Mouse (Mus musculus) naive thymus-derived CD4-positive, alpha-beta T cell, adult 2 months (primary cell): ENCODE results near the gene Lrp8.

Experiments used
- DNase-seq: peaks from one replicate; pipeline ENCODE4 v3.0.0-alpha.2; 2011; ENCODE audit warnings: low read depth

The Lrp8 gene

DNA sequence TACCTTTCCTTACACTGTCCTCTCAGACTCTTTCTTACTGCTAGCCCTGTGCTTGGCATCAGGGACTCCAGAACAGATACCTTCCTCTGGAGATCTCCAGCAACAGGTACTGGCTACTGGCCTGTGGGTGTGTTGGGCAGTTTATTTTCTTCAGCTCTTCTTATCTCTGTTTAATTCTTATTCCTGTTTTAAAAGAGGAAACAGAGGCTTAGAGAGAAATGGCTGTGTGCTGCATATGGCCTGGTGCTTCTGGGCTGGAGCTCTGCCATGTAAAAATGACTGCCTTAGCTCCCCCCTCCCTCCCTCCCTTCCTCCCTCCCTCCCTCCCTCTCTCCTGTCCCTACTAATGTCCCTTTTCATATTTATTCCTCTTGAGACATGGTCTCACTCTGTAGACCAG, 6.6 kb downstream of the Lrp8 start:
- DNase-seq: no peak

DNA sequence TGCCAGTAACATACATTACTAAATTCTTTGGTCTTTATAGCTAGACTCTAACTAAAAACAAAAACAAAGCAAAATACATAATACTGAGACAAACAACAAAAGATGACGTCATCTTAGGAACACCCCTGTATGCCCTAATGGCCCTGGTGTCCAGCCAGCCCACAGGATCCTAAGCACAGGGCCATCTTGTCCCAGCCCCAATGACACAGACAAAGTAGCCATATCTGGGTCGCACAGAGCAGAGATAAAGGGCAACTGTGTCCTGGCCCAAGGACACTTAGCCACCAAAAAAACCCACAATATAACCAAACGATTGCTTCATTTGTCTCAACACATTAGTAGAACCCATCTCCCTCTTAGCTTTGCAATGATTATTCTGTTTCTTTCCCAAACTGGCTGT, 8.9 kb downstream of the Lrp8 start:
- DNase-seq: no peak

DNA sequence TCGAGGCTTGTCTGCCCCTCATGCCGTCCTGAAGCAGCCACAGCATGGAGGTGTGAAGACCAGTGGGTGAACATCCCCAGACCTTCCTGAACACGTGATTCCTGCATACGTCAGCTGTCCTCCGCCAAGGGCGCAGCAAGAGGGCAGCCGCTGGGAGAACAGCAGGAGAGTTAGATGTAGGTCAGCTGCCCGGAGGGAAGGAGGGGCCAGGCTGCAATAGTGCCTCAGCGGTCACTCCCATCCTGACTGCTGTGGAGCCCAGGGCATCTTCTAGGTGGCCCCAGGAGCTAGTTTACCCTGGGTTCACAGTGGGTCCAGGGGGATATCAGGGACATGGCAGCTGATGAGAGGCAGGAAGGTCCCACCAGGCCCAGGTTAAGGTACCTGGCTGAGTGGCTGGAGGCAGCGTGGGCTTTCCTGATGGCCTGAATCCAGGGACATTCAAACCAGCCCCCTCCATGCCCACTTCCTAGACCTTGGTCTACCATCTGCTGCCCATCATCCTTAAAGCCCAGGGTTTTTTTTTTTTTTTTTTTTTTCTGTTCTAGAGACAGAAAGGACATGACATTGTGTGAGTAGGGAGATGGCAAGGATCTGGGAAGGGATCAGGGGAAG, 9.8 kb downstream of the Lrp8 start:
- no peak for DNase-seq

DNA sequence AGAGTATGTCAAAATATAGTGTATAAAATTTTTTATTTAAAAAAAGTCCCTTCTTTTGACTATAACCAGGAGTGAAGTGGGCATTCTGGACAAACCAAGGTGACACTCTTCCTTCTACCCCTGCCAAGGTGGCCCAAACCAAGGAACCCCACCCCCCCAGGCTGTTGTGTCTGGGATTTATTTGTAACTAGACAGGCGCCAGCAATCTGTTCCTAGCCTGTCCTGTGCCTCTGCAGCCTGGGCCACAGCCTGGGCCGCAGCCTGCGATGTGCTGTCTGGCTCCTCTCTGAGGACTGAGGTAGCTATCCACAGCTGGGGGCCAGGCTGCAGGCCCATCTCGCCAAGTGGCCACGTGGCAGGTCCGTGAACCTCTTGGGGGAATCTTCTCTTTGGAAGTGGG, 10.3 kb downstream of the Lrp8 start:
- no peak for DNase-seq

DNA sequence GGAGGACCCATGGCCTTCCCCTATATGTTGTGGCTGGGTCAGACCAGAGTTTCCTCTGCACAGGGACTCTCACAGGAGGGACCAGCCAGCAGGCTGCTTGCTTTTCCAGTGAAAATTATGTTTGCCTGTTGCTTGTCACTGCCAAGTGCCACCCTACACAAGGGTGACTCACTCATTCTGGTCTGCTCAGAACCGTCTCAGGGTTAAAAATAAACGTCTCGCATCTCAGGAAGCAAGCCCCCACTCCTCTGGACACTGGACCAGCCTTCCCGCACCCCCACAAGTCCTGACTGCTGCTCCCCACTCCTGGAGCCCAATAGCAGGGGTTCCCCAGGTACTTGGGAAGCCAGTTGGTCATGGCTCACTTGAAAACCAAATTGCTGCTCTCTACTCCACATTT, 14.4 kb downstream of the Lrp8 start:
- DNase-seq: no peak

DNA sequence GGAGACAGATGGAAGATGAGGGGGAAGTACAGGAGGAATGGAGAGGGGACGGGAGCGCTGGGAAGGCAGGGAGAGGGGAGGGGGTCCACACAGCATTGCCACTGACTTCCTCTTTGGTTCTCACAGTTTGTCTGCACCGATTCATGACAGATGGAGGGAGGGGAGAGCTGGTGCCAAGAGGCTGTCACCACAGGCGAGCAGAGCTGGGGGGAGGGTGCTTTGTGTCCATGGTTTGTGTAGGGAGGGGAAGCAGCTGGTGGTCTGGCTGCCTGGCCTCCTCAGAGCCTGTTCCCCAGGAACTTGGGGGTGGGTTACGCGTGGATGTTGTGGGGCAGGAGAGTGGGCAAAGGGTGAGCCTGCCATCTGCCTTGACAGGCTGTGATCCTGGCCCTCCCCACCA, 15.4 kb downstream of the Lrp8 start:
- DNase-seq: no peak

DNA sequence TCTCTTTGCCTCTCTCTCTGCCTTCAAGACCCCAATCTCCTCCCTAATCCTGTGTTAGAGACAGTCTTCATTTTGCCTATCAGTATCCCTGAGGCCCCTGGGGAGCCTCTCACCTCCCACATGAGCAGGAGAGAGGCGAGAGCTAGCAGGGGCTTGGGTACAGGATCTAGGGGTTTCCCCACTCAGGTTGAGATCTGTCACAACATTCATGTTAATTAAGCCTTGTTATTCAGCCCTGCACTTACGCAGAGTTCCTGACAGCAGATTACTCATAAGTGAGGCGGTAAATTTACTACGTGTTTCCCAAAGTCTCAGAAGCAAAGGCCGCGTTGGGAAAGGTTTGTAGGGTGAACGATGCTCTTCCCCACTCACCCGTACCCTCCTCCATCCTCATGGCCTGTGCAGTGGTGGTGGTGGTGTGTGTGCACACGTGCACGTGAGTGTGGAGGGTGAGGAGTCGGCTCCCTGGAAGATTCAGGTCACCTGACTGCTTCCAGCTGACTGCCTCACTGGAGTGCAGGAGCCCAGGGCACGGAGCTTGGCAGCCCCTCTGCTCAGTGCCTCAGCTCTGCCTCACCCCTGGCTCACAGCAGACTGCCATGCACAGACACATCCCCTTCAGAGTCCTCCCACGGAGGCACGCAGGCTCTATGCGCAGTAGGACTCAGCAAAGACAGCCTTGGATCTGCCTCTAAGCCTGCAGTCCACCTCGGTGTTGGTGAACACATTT, 18.1 kb downstream of the Lrp8 start:
- DNase-seq: no peak

DNA sequence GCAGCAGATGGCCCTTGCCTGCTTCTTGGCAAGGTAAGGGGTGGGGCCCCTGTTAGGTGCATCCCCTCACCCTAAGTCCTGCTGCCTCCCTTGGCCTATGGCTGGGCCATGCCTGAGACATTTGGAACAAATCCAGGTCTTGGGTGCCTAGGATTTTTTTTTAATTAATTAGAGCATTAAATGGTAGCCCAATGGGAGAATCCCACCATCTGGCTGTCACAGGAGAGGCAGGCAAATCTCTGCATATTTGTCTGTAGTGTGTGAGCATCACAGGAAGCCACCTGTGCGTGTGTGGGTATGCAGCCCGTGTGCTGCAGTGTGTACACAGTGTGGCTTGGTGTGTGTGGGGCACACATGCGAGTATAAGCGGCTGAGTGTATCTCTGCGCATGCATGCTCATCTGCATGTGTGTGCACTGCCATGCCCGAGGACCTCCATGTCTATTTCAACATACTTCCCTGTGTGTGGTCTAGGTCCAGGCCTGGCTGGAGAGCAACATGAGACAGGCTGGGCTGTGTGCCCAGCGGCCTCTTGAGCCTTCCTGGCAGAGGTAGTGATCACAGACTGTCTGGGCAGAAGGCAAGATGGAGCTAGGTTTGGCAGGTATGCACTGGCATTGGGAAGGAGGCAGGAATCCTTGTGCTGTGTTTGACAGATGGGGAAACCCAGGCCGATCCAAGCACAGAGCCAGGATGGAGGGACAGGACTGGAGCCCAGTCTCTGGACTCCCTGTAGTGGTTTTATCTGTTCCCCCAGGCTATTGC, 19.0 kb downstream of the Lrp8 start:
- no peak for DNase-seq

DNA sequence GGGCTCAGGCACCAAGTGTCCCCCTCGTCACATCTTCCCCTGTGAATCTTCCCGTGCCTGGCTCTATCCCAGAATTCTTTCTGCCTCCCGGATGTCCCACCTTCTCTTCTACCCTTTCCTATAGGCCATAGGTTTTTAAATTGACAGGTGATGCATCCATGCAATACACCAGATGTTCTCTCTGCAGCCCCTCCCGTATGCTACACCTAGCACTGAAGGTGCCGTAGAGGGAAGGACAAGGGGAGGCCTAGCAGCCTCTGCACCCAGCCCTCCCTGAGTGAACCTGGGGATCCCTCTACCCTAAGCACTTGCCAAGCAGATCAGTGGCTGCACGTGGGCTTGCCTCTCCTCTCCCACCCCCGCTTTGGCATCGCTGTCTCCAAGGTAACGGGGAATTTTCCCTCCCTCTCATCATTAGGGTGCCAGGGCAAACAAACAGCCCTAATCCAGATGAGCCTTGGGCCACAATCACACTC, 20.9 kb downstream of the Lrp8 start:
- no peak for DNase-seq

DNA sequence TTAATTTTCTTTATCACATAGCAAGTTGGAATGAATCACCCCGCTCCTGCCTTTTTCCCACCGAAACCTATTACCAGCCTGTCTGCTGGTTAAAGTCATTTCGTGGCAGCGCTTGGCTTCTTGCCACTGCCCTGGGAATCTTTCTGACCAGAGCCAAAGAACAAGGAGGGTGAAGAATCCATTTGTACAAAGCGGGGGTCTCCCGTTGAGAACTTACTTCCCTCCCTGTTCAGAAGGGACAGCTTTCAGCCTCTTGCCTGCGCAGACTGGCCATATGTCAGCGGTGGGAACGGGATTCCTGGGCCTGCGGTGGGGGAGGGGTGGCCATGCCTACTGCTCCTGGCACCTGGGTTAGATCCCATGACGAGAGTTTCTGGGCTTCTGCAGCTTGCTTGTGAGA, 21.4 kb downstream of the Lrp8 start:
- no peak for DNase-seq

DNA sequence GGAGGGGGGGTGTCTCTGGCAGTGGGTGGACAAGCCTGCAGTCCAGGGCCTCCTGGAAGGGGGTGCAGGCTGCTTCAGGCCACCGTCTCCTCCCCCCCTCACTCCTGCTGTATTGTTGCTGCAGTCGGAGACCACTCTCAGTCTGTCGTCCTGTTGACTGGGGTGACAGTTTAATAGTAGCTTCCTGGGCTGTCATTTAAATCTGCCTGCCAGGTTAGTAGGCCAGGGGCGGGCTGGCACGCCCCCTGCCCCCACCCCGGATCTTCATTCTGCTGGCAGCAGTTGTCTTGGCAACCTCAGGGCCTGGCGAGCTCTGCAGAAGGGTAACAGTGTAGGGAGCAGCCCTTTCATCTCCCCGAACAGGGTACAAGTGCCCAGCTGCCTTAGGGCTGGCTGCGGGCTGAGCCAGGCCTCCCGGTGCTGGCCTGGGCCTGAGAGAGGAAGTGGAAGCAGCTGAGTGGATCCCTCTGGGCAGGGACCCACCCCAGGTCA, 26.7 kb downstream of the Lrp8 start:
- no peak for DNase-seq

DNA sequence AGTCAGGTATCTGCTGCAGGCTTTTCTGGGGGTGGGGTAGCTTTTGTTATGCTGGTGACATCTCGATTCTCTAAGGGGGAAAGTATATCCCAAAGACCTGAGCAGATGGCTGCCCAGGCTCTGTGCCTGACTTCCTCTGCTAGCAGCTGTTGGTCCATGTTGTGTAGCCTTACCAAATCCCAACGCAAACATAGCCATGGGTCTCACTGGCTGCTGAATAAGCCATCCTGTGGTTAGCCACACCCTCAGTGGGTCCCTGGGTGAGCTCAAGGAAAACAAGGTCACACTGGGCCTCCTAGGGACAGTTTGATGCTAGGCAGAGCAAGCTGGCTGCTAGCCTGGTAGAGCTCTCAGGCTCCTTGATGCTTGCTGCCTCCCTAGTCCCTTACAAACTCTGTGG, 27.6 kb downstream of the Lrp8 start:
- DNase-seq: no peak

DNA sequence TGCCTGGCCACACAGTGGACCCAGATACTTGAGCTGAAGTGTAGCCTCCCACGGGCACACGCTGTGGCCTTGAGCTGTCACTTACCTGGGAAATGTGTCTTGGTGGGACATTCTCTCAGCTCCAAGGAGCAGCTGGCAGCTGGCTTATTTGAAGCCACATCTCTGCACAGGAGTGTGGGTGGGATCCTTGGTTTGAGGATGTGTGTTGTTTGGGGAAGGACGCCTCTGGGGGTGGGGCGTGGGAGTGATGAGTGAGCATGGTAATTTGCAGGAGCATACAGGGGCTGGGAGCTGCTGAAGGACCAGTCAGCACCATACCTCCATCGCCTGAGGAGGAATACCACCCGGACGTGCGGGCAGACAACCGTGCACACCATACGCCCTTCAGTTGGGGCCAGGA, 28.1 kb downstream of the Lrp8 start:
- no peak for DNase-seq

DNA sequence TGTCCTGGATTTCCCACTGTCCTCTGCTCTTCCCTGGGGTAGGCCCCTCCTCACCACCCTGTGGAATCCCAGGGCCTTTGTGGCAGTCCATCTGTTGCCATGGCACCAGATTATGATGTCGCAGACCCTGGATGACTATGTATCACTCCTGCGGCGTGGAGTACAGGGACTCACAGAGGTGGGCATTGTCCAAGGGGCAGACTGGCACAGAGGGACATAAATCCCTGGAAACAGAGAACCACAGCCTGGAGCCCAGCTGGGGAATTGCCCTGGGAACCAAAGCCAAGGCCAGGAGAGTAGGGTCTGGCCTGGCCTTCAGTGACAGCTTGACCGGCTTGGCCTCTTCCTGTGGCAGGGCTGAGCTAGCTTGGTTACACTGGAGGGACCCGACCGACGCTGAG, 28.8 kb downstream of the Lrp8 start:
- DNase-seq: no peak

DNA sequence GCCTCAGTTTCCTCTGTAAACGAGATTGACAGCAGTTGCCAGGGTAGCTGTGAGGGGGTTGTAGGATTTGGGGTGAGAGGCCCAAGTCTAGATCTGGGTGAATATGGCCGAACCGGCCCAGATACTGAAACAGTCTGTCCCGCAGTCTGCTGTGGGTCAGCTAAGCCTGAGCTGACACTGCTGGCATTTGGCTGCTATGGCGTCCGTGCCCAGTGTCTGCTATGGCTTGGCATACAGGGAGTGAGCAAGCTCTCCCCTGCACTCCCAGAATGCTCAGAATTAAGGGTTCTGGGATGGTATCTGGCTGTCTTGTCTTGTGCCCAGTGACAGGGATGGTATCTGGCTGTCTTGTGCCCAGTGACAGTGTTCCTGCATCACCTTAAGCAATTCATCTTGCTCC, 29.6 kb downstream of the Lrp8 start:
- no peak for DNase-seq

DNA sequence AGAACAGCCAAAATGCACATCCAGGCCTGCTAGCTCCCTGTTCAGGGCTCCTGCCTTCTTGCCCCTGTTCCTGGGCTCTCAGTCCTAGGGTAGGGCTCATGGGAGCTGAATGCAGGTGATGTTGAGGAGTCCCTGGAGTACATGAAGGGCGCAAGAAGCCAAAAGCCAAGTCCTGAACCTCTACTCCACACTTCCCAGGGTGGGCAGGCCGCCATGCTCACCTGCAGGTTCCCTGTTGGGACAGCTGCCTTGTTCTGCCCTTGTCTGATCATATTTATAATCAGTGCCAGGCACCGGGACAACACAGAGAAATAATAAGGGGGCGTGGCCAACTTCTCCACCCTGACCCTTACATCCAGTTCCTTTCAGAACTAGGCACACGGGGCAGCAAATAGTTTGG, 31.5 kb downstream of the Lrp8 start:
- DNase-seq: no peak

DNA sequence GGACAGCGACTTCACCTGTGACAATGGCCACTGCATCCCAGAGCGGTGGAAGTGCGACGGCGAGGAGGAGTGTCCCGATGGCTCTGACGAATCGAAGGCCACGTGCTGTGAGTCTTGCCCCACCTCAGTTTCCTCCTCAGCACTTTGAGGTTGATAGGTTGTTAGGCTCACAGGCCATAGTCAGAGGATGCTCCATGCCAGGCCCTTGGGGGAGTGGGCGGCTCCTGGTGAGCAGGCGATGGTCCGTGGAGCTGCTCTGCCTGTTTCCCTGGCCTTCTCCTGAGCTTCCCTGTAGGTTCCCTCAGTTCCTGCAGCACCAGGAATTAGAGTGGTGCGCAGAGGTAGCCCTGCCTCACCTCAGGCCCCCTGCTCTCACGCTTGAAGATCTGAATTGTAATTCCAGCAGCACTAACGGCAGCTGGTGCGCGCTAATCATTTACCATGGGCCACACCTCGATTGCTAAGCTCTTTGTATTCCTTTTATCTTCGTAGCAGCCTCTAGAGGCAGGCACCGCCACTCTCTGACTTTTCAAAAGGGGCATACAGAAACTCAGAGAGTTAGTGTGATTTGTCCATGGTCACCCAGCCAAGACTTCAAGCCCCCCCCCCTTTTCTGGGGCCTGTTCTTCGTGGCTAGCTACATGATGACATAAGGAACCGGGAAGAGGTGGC, 32.7 kb downstream of the Lrp8 start:
- no peak for DNase-seq

DNA sequence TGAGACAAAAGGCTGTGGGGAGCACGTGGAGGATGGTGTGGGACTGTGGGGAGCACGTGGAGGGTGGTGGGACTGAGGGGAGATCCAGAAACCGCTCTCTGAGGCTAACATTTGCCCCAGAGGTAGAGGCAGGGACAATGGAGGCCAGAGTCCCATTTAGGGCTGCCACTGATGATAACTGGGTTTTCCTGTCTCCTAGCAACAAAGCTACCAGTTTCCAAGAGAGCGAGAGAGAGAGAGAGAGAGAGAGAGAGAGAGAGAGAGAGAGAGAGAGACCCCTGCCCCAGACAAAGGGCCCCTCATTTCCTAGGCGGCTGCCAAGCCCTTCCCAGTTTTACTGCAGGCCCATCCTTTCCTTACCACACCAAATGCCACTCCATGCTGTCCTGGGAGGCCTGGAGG, 33.4 kb downstream of the Lrp8 start:
- no peak for DNase-seq

DNA sequence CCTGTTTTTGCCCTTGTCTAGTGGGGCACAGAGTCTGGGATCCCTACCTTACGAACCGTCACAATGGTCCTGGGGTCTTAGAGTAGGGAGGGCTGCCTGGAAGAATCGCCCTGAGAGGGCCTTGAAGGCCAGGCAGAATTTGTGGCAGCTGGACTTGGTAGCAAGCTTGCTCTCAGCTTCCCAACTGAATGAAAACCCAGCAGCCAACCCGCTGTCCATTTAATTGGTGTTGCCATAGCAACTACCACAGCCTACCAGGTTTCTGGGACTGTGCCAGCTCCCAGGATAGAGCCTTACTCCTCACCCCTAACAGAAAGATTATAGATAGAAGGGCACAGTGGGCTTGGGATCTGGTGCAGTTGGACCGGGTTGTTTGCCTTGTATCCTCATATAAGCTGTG, 34.7 kb downstream of the Lrp8 start:
- DNase-seq: no peak

DNA sequence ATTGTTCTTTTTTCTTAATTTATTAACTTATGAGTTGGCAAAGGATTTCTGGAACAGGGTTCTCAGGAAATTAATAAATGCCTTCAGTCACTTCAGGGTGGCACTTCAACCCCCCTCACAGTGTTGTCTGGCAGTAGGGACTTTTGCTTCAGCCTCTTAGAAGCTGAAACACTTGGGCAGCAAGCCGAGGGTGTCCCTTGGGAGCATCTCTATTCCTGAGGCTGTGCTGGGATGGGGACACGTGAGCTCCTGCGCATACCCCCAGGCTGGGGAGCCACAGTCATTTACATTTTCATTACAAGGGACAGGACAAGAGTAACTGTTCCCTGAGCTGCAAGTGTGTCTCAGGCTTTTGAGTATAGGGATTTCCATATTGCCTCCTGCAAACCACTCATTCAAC, 35.8 kb downstream of the Lrp8 start:
- DNase-seq: no peak

DNA sequence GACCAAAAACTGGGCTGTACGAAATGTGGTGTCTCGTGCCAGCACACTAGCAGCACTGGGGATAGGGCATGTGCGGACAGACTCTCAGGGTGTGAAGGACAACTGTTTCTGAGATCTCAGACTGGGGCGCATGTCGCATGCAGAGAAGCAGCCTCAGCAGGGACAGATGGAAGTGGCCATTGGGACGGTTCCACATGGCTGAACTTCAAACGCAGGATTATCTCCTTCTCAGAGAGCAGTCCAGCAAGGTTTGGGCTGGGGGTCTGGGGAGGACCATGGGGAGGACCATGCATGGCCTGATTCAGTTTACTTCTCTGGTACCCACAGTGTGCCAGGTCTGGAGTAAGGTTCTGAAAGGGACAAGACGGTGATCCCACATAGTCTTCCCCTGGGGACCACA, 41.6 kb downstream of the Lrp8 start:
- peak; percentile 6 for DNase-seq

DNA sequence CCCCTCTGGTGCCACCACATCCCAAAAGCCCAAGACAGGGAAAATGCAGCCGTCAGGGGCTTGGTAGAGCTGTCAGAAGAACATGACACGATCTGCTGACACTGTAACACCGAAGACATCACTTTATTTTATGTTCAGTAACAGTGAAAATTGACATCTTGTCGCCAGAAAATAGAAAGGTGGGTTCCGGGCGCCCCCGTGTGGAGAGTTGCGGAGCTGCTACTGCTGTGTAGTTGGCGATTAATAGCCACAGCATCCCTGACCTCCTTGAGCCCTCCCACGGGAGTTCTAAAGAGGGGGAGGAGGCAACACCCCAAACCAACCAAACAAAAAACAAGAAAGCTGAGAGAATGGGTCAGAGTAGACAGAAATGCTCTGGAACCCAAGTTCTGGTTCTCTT, 42.9 kb downstream of the Lrp8 start:
- peak; percentile 77 for DNase-seq

DNA sequence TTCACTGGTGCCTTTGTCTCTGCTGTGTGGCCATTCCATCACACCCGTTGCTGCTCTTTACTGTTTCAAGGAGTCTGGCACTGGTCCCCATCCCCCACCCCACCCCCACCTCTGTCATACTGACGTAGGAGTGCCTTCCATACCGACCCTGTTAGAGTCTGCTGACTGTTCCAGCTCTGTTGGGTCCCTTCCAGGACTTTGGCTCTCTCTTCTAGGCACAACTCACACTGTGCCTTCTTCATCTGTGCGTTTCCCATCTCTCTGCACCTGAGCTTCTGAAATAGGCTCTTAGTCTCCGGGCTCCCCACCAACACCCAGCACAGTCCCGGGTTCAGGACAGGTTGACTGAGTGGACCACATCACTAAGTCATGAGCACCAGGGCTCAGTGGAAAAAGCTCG, 44.7 kb downstream of the Lrp8 start:
- DNase-seq: no peak
